1 mouse cellular context compared by ENCODE assay signal in the genomic region with DNA sequence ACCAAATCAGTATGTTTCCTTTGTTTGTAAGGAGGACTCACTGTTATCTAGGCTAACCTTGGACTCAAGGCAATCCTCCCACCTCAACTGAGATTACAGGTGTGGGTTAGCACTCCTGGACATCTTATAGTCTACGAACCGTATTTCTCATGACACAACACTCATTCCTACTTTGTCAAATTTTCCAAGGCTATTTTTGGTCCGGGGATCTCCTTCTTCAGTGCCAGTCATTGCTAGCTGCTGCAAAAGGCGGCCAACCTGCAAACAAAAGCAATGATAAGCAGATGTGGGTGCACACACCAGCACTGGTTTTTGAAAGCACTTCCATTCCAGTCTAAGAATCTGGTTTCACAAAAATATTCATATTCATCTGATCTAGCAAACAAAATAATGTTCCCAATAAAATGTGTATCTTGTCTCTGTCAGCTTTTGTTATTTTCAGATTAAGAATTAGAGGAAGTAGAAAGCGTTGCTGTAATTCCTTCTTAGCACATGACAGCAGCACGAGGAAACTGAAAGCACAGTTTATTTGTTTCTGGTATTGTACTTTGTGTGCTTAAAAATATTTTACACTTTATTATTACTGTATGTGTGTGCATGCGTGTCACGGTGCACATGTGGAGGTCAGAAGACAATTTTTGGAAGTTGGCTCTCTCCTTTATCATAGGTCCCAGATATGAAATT.
TF ChIP-seq lines count a peak whose summit lies in the region.

No protein-coding gene starts in this region.

TF ChIP-seq in MEL, 35 proteins besides CTCF, POLR2A, EP300 and RAD21:
- TF ChIP-seq GATA1 (IDR thresholded peaks at IDR 0.05; ENCODE audit: low read depth, low read length) (0 out of 2 replicates have a peak, but pooled peaks have one; percentile 21), TCF12 (IDR thresholded peaks at IDR 0.05; ENCODE audit: low read depth, low read length) (peak; percentile 47; the same call in 1 of the 2 replicates), RCOR1 (IDR thresholded peaks at IDR 0.05; ENCODE audit: low read depth, low read length) (peak; percentile 56; the same call in 1 of the 2 replicates), KAT2A (conservative IDR thresholded peaks at IDR 0.05; ENCODE audit: low read depth, low read length) (no peak), SIN3A (IDR thresholded peaks at IDR 0.05; ENCODE audit: low read length) (0 out of 2 replicates have a peak, but pooled peaks have one; percentile 60), MAX (IDR thresholded peaks at IDR 0.05; ENCODE audit: low read length) (peak; percentile 61; the same call in 1 of the 2 replicates), MYC (IDR thresholded peaks at IDR 0.05; ENCODE audit: low read depth, low read length) (peak; percentile 78), ZNF384 (IDR thresholded peaks at IDR 0.05; ENCODE audit: low read depth, low read length) (no peak), MXI1 (IDR thresholded peaks at IDR 0.05; ENCODE audit: low read depth, low read length) (peak; percentile 75), ETS1 (IDR thresholded peaks at IDR 0.05; ENCODE audit: low read depth, low read length) (peak; percentile 33; the same call in 1 of the 2 replicates), MYB (IDR thresholded peaks at IDR 0.05; ENCODE audit: low read depth, low read length) (no peak)
